Mouse (Mus musculus) heart, postnatal 36 days (tissue): ENCODE data around the gene 3110082I17Rik. TPM values are rescaled to one million over a fixed set of nuclear protein-coding genes. Genes with fewer than 3 reads are reported as not detected.

Experiments
- DNase-seq, 2 experiments: peaks; one replicate each; pipeline ENCODE4 v3.0.0; 2021 to 2022
- intact Hi-C: fragments of 180-260 bp; cut with DNase I; formaldehyde crosslinking; loops from one replicate; pipeline ENCODE4 v1.15.1; 2025
- total RNA-seq, 2 experiments: library from RNA; stranded (reverse); gene quantifications; 2 replicates each; pipeline ENCODE4 v1.2.3; 2021

Gene 3110082I17Rik
- total RNA-seq, 2 experiments from 2014 or later, result 4.7 to 5.5 TPM

DNA sequence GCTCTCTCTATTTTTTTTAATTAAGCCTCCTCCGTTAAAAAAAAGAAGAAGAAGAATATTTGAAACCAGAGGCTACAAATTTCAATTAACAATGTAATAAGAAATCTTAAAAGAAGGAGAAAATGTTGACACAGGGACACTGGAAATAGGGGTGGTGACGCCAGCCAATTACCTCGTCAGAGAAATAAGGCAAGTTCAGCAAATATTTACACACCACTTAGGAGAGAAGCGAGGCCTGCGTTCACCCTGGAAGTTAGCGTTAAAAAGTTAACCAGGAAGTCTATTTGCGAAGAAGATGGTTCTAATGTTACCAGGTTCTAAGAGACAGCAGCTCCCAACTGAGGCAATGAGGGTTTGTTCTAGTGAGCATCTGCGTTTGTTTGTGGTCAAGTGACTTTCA, 3.1 kb downstream of the 3110082I17Rik start:
- intact Hi-C loops, result no loop called here
- no peak for DNase-seq

GRCm38 (mm10) chr5:139455166-139455565, 5.2 kb downstream of the 3110082I17Rik start:
- no peak for DNase-seq
- intact Hi-C loops, result no loop called here

DNA sequence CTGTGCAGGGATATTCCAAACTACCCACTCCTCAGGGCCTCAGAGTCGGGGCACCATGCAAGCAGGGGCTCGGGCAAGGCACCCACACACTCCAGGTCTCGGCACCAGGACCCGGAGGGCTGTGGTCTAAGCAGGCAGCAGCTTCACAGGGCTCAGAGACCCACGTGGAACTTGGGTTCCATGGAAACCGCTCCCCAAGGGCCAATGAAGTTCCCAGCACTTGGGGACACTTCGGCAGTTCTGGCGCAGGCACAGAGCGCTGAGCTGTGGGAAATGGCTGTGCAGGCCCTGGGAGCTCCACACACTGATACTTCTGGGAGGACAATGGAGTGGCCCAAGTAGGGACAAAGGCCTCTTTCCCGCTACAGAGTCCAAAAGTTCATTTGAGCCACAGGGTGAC, 7.3 kb downstream of the 3110082I17Rik start:
- no peak for DNase-seq
- intact Hi-C loops, result no loop called here

DNA sequence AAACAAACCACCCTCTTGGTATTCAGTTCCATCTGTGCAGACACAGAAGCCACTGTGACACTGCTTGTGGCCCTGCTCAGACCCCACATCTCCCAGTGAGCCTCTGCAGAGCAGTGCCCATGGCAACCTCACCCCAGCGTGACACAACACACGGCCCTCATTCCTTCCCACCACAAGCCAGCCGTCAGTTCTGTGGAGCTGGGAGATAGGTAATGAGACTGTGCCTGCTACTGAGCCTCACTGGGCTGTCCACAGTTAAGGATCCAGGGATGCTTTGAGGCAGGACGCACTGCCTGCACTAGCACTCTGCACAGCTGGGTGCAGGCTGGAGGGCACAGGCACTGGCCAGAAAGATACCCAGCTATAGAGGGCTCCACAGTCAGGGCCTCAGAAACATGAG, 10.4 kb downstream of the 3110082I17Rik start:
- intact Hi-C loops, result loop anchor here (5.0 kb wide), 2 partner anchors 38 to 88 kb away; no protein-coding TSS in a partner anchor
- no peak for DNase-seq

DNA sequence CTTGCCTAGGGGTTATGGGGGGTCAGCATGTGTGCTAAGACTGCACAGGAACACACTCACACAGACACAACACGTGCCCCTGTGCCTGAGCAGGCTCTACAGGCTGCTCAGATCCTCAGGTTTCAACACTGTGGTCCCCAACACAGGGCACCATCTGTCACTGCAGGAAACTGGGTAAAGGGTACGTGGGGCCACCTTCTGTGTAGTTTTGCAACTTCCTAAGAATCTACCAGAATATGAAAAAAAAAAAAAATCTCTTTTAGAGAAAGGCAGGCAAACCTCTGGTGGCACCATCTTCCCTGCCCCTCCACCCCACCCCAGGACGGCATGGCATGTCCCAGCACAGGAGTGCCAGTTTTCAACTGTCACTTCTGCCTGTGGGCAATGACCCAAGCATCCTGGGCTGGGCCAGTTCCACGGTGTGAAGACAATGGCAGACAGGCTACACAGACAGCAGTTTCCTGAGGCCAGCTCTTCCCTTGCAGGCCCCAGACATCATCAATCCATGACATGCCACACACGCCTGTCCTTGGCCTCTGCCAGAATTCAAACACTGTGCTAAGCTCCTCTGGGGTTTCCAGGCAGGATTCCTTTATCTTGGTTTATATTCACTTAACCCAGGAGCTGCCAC, 11.1 kb downstream of the 3110082I17Rik start:
- DNase-seq, result no peak
- intact Hi-C loops, result loop anchor here (5.0 kb wide), 2 partner anchors 37 to 87 kb away; no protein-coding TSS in a partner anchor

GRCm38 (mm10) chr5:139448025-139448424, 12.3 kb downstream of the 3110082I17Rik start:
- DNase-seq, result no peak
- intact Hi-C loops, result loop anchor here (5.0 kb wide), 2 partner anchors 36 to 86 kb away; no protein-coding TSS in a partner anchor

GRCm38 (mm10) chr5:139445258-139445657, 15.1 kb downstream of the 3110082I17Rik start:
- intact Hi-C loops, result loop anchor here (5.0 kb wide), 2 partner anchors 33 to 83 kb away; no protein-coding TSS in a partner anchor

DNA sequence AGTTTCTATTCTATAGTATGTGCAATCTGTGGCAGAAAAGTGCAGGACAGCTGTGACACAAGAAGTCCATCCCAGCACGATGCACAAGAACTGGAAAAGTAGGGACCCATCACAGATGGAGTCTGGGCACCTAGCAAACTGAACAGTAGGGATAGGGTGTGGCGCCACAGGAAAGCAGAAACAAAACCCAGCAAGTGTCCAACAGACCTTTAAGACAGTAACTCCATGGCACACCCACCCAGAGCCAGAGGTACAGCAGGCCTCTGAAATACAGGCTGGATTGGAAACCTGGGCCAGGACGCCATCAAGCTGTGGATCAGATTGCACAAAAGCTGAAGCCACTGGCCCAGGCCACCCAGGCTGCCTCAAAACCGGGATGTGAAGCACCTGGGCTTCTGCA, 17.4 kb downstream of the 3110082I17Rik start:
- intact Hi-C loops, result no loop called here
- no peak for DNase-seq

More at GRCm38 (mm10) chr5:139445258-139445657, 15.1 kb downstream of the 3110082I17Rik start:
- DNase-seq, result no peak

DNA sequence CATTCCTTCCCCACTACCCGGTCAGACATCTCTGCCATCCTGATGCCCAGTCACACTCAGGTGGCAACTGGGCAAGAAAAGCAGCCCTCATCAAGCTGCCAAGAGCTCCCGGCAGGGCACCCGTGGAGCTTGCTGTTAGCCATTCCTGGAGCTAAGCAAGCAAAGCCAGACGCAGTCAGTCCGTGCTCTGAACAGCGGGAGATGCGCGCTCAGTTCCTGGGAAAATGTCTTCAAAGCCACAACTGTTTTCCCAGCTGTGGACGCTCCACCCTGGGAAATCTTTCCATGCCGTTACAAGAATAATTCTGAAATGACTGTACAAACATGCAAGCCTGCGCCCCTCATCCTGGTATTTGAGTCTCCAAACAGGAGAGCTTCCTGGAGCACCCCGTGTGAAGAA, 17.9 kb downstream of the 3110082I17Rik start:
- no peak for DNase-seq
- intact Hi-C loops, result no loop called here

- intact Hi-C loops, result no loop called here
- DNase-seq, result no peak
Observed at GRCm38 (mm10) chr5:139441726-139442018, 18.7 kb downstream of the 3110082I17Rik start.

DNA sequence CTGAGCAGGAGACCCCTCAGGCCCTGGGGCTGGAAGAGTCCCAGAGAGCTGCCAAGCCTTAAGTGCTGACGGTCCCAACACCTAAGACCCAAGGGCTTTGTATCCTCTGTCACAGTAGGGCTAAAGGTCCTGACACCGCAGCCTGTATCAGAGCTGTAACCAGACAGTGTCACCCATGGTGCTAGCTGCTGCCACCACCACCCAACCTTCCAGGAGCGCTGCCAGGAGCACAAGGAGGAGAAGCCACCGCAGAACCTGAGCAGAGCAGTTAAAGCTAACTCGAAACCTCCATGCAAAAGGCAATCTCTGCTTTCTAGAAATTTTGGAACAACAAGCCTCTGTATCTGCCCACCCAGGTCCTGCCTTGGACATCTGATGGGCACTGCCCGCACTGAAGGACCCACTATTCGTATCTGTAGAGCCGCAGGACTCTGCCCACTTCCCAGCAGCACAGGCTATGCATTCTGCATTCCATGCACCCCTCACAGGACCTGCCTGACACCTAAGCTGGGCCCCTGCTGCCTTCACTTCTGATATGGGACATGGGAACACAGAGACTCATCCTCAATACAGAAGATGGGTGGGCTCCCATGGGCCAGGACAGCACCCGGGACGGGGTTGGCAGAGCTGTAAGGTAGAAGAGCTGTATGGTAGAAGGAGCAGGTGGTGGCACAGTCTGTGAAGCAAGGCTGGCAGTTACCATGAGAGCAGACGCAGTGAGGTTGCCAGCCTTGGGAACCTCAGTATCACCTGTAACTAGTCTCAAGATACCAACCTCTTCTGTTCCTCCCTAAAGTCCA, 19.2 kb downstream of the 3110082I17Rik start:
- DNase-seq, result no peak
- intact Hi-C loops, result no loop called here

DNA sequence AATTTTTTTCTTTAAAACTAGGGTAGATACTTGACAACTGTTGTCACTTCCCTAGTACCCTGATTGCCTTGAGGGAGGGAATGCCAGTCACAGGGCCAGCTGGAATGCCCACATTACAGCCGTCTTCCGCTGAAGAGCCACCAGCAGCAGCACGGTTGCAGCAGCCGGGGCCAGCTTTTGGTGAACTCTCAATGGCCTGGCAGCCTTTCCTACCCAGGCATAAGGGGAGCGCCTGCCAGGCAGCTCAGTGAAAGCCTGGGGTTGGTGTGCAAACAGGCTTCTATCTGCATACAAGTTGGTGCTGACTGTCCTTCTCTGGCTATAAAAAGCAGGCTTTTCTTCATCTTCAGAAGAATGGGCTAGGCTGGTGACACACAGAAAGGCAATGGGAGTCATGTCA, 19.9 kb downstream of the 3110082I17Rik start:
- no peak for DNase-seq
- intact Hi-C loops, result no loop called here

- intact Hi-C loops, result no loop called here
- no peak for DNase-seq
Observed at GRCm38 (mm10) chr5:139438440-139438839, 21.9 kb downstream of the 3110082I17Rik start.

DNA sequence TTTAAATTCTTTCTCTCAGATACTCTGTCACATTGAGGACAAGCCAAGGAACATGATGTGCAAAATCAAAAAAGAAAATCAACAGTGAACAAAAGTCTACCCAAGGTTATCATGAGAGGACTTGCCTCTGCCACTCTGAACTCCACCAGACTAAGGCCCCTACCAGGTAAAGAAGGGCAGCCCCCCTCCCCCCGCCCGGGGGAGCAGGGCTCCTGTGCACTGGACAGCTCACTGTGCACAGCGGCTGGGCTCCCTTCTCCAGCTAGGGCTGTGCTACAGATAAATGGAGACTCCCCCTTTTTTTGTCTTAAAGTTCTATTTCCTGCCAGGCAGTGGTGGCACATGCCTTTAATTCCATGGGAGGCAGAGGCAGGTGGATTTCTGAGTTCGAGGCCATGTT, 22.6 kb downstream of the 3110082I17Rik start:
- no peak for DNase-seq
- intact Hi-C loops, result no loop called here

DNA sequence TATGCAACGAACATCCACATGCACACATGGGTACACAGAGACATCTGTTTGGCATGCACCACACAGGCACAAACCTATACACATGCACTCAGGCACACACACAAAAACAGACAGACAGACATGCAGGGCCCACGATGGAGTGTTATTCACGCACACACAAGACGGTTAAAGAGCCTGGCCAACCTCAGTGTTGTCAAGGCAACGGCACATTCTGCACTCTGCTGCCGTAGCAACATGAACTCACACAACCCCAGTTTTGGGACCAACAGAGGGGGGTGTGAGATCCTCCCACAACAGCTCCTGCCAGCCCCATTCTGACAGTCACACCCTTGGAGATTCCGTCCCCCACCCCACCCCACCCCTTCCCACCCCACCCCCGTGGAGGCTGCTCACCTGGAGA, 25.4 kb downstream of the 3110082I17Rik start:
- intact Hi-C loops, result no loop called here
- no peak for DNase-seq

- intact Hi-C loops, result loop anchor here (2.0 kb wide), 1 partner anchor 25 kb away; no protein-coding TSS in a partner anchor
- no peak for DNase-seq
Observed at GRCm38 (mm10) chr5:139433842-139434568, 26.3 kb downstream of the 3110082I17Rik start.

DNA sequence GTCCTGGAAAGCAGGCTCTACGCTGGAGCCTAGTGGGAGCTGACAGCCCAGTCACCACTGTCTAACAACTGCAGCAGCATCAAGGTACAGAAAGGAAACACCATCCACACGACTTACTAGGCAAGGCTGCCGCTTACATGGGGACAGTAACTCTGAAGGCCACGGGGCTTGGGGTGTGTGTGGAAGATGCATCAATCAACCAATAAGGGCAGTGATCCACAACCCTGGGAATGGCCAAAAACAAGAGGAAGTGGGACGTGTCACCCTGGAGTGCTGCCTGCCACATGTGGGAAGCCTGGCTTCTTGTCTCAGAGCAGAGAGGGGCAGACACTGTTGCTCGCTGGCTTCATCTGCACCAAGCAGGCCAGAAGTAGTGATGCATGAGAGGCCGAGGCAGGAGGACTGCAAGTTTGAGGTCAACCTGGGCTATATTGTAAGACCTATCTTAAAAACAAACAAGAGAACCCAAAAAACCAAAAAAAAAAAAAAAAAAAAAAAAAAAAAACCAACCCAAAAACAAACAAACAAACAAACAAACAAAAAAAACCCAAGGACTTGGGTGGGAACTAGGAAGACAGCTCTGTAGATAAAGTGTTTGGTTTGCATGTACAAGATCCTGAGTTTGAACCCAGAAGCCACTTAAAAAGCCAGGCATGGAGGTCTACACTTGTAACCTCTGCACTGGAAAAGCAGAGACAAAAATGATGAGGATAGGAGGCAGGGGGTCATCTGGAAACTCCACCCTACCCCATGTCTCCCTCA, 27.4 kb downstream of the 3110082I17Rik start:
- DNase-seq, result no peak
- intact Hi-C loops, result loop anchor here (2.0 kb wide), 1 partner anchor 24 kb away; no protein-coding TSS in a partner anchor

GRCm38 (mm10) chr5:139432333-139432732, 28.0 kb downstream of the 3110082I17Rik start:
- intact Hi-C loops, result loop anchor here (2.0 kb wide), 1 partner anchor 24 kb away; no protein-coding TSS in a partner anchor
- no peak for DNase-seq

- intact Hi-C loops, result no loop called here
- no peak for DNase-seq
Observed at GRCm38 (mm10) chr5:139429818-139430341, 30.4 kb downstream of the 3110082I17Rik start.

- intact Hi-C loops, result no loop called here
- peak; percentile 47 to 60 for DNase-seq
Observed at GRCm38 (mm10) chr5:139427989-139428388, 32.3 kb downstream of the 3110082I17Rik start.
